Comparison of ENCODE assay signal across 9 mouse cellular contexts in genomic region chr5:123368869-123369488, GRCm38 (mm10). TPM values are rescaled to one million over a fixed set of nuclear protein-coding genes. Genes with fewer than 3 reads are reported as not detected.
DNase-seq lines count a peak whose midpoint lies in the region; ATAC-seq and TF ChIP-seq lines count a peak whose summit lies in the region.
"Had no signal": no experiment of that assay in that cellular context is flagged by ENCODE, and none has a peak within 500 bp of the region (broad histone marks: within the 10 kb centered on the region; RNA-seq: fewer than 3 reads in every experiment).

No protein-coding gene starts in this region.

- no peak overlapping the region for H3K9ac ChIP-seq in kidney, embryonic 16.5 days (replicated peaks; ENCODE audit: low read length)
- H3K9ac ChIP-seq in CH12.LX (ENCODE audit: insufficient read depth, low read depth): no peak overlapping the region
- H3K9ac ChIP-seq: hindbrain, embryonic 15.5 days had no signal

- no peak overlapping the region for H3K4me3 ChIP-seq in kidney, embryonic 16.5 days (ENCODE audit: low read length)
- no peak overlapping the region for H3K4me3 ChIP-seq in CH12.LX (replicated peaks in 1 of 3; ENCODE audit: low read depth in 2 of 3, low read length in 2 of 3, poor library complexity in 1 of 3)
- H3K4me3 ChIP-seq: hindbrain, embryonic 15.5 days had no signal

- no peak for TF ChIP-seq EP300 in CH12.LX (IDR thresholded peaks at IDR 0.05; ENCODE audit: low read length)

- no peak for ATAC-seq in kidney, embryonic 16.5 days (ENCODE audit: low FRiP score, low TSS enrichment)

- H3K79me2 ChIP-seq in CH12.LX (replicated peaks; ENCODE audit: control insufficient read depth, extremely low read depth, insufficient read depth, poor library complexity, severe bottlenecking): no peaks in the 10 kb centered on the region

- no peak overlapping the region for H3K27ac ChIP-seq in kidney, embryonic 16.5 days (ENCODE audit: low read length)
- H3K27ac ChIP-seq in CH12.LX (ENCODE audit: insufficient read depth, low read depth): no peak overlapping the region
- H3K27ac ChIP-seq: hindbrain, embryonic 15.5 days had no signal

- H3K9me3 ChIP-seq in kidney, embryonic 16.5 days (ENCODE audit: low read length): no peaks in the 10 kb centered on the region
- H3K9me3 ChIP-seq in CH12.LX (replicated peaks; ENCODE audit: low read length): no peaks in the 10 kb centered on the region
- H3K9me3 ChIP-seq: hindbrain, embryonic 15.5 days had no signal

- in situ Hi-C loops in CH12.LX (cut with MboI; ENCODE audit: low pct_ligation_motif_present, low pct_unique_long_range_greater_than_20kb, low sequenced_read_pairs): no loop called here

- no peak for TF ChIP-seq POLR2A in CH12.LX (IDR thresholded peaks at IDR 0.05; ENCODE audit: low read depth, low read length)

- TF ChIP-seq RAD21 in CH12.LX (IDR thresholded peaks at IDR 0.05; ENCODE audit: low read depth, low read length): peak; percentile 77

- DNase-seq in adrenal gland, adult 2 months: peak; percentile 32
- no peak for DNase-seq in adrenal gland, postnatal 4 days (ENCODE audit: low spot score in 2 of 2)
- peak; percentile 16 for DNase-seq in kidney, adult 11 months
- peak; percentile 65 for DNase-seq in CH12.LX (ENCODE audit: extremely low read depth)
- peak; percentile 77 for DNase-seq in embryo, embryonic 10.5 days (ENCODE audit: low spot score)
- peak; percentile 55 to 63 for DNase-seq in left cerebral cortex, postnatal 14 days (ENCODE audit: low spot score in 2 of 2)
- peak; percentile 53 for DNase-seq in skeletal muscle tissue, adult 2 months (ENCODE audit: low read depth, low spot score)

- TF ChIP-seq CTCF in CH12.LX (conservative IDR thresholded peaks at IDR 0.05 in 1 of 2, IDR thresholded peaks at IDR 0.05 in 1 of 2; ENCODE audit: low read depth in 2 of 2, low read length in 2 of 2): peak; percentile 94 to 98

- WGBS in kidney, embryonic 16.5 days: 77% methylated on average over 13 of the region's 13 CpGs

- H3K4me1 ChIP-seq in kidney, embryonic 16.5 days (ENCODE audit: insufficient read depth, low read length): no peaks in the 10 kb centered on the region
- H3K4me1 ChIP-seq in CH12.LX (ENCODE audit: control insufficient read depth in 1 of 2, insufficient read depth in 2 of 2): peaks cover 2 to 3% of the 10 kb centered on the region in 2 experiments; a peak in 3 of 4 replicates
- H3K4me1 ChIP-seq: hindbrain, embryonic 15.5 days had no signal

- H3K36me3 ChIP-seq in kidney, embryonic 16.5 days (ENCODE audit: insufficient read depth, low read length): peaks cover 72% of the 10 kb centered on the region
- peaks cover 27 to 75% of the 10 kb centered on the region in 2 experiments for H3K36me3 ChIP-seq in CH12.LX (replicated peaks in 1 of 2; ENCODE audit: control insufficient read depth in 1 of 2, insufficient read depth in 1 of 2, low read length in 1 of 2)

- dilution Hi-C loops in CH12.LX (cut with MboI; ENCODE audit: extremely low pct_ligation_motif_present, extremely low pct_unique_long_range_greater_than_20kb, low sequenced_read_pairs): no loop called here

- H3K27me3 ChIP-seq in kidney, embryonic 16.5 days (ENCODE audit: insufficient read depth, low read length): no peaks in the 10 kb centered on the region
- H3K27me3 ChIP-seq in CH12.LX (replicated peaks): no peaks in the 10 kb centered on the region
- H3K27me3 ChIP-seq: hindbrain, embryonic 15.5 days had no signal

- intact Hi-C loops in left cerebral cortex, postnatal 14 days (cut with DNase I): loop anchor here (5.0 kb wide), 1 partner anchor 117 kb away; the partner anchor contains the start of gene Wdr66

- H3K4me2 ChIP-seq in kidney, embryonic 16.5 days (replicated peaks; ENCODE audit: low read depth, low read length): no peak overlapping the region
- no peak overlapping the region for H3K4me2 ChIP-seq in CH12.LX (ENCODE audit: insufficient read depth, low read depth, poor library complexity, severe bottlenecking)
- H3K4me2 ChIP-seq: hindbrain, embryonic 15.5 days had no signal

TF ChIP-seq in CH12.LX, 34 proteins besides CTCF, POLR2A, EP300 and RAD21:
- TF ChIP-seq CHD1 (IDR thresholded peaks at IDR 0.05; ENCODE audit: low read depth, low read length) (no peak), JUND (conservative IDR thresholded peaks at IDR 0.05; ENCODE audit: low read depth, low read length) (no peak), JUN (IDR thresholded peaks at IDR 0.05; ENCODE audit: insufficient read depth, low read depth, low read length) (no peak), MXI1 (IDR thresholded peaks at IDR 0.05; ENCODE audit: low read depth, low read length) (no peak), ETS1 (conservative IDR thresholded peaks at IDR 0.05; ENCODE audit: low read depth, low read length) (no peak), MYC (IDR thresholded peaks at IDR 0.05; ENCODE audit: low read depth, low read length) (no peak), ZMIZ1 (IDR thresholded peaks at IDR 0.05; ENCODE audit: low read depth, low read length) (no peak), ZKSCAN1 (IDR thresholded peaks at IDR 0.05; ENCODE audit: borderline replicate concordance, low read depth, low read length) (no peak), SMC3 (IDR thresholded peaks at IDR 0.05; ENCODE audit: low read depth, low read length) (peak; percentile 92), ZC3H11A (IDR thresholded peaks at IDR 0.05; ENCODE audit: low read depth, low read length) (peak; percentile 37; the same call in 1 of the 2 replicates)
TF ChIP-seq in CH12.LX: peak in this region for 2.

RNA-seq across cellular contexts. Expression of gene Bcl7a, which starts 25.3 kb away (rescaled TPM):
- total RNA-seq in adrenal gland, adult 2 months (2021): 10 to 100 TPM in 1 of 2 experiments, 1 to 10 TPM in 1; 6.1 to 11.2 TPM
- 5.2 and 6.1 TPM in 2 replicates for polyA plus RNA-seq in adrenal gland, adult 2 months (2012; rRNA removed)
- total RNA-seq in adrenal gland, postnatal 4 days (2021): 10 to 100 TPM; 21.8 to 29.2 TPM
- polyA plus RNA-seq in kidney, embryonic 16.5 days (2015; fragmentation: Nextera tagmentation; extraction: Ambion mirVana): 40.0 and 47.9 TPM in 2 replicates
- total RNA-seq in CH12.LX (2012; rRNA removed) (3.6 and 4.3 TPM in 2 replicates), CH12.LX (2014; rRNA removed) (1.9 and 2.3 TPM in 2 replicates)
- 6.3 and 7.2 TPM in 2 replicates for polyA plus RNA-seq in CH12.LX (2012; ENCODE audit: insufficient read length, low read depth)
- 10 to 100 TPM; 76.2 to 79.1 TPM for total RNA-seq in left cerebral cortex, postnatal 14 days (2021)

RNA-seq across cellular contexts. Expression of gene Mlxip, which starts 25.6 kb away (rescaled TPM):
- total RNA-seq in adrenal gland, adult 2 months (2021): 10 to 100 TPM; 15.2 to 27.4 TPM
- polyA plus RNA-seq in adrenal gland, adult 2 months (2012; rRNA removed): 45.5 TPM in 2 replicates
- 10 to 100 TPM; 30.2 to 35.1 TPM for total RNA-seq in adrenal gland, postnatal 4 days (2021)
- polyA plus RNA-seq in kidney, embryonic 16.5 days (2015; fragmentation: Nextera tagmentation; extraction: Ambion mirVana): 17.4 and 21.1 TPM in 2 replicates
- total RNA-seq in CH12.LX (2012; rRNA removed): 5.8 and 7.4 TPM in 2 replicates
- 4.3 and 4.4 TPM in 2 replicates for total RNA-seq in CH12.LX (2014; rRNA removed)
- polyA plus RNA-seq in CH12.LX (2012; ENCODE audit: insufficient read length, low read depth): 15.4 and 17.9 TPM in 2 replicates
- total RNA-seq in left cerebral cortex, postnatal 14 days (2021): 10 to 100 TPM; 19.2 to 22.6 TPM

Comparison
In these comparisons a context has a peak if more than half of its experiments do, and no peak if none do; other contexts are left out.
1. DNase-seq: peak in adrenal gland, adult 2 months (single experiment), kidney, adult 11 months (single experiment), CH12.LX (single experiment), embryo, embryonic 10.5 days (single experiment), left cerebral cortex, postnatal 14 days (2 of 2) and skeletal muscle tissue, adult 2 months (single experiment); none in adrenal gland, postnatal 4 days (0 of 2).